Mouse (Mus musculus) heart, postnatal 0 days (tissue): ENCODE measurements around the gene Sub1. TPM values are rescaled to one million over a fixed set of nuclear protein-coding genes. Genes with fewer than 3 reads are reported as not detected.

Experiments used
- ATAC-seq: fragments of 200-750 bp; cut with Nextera tagmentation; 2 replicates; pipeline ENCODE4 v1.8.0; 2017; ENCODE audit warnings: low read depth, moderate number of reproducible peaks, moderate library complexity; ENCODE audit not compliant: insufficient read depth
- DNase-seq: peaks from one replicate; pipeline ENCODE4 v3.0.0-alpha.2; 2016; ENCODE audit warnings: low spot score
- H3K27ac ChIP-seq: fragments of 300-500 bp; sonication (generic); 2 replicates; pipeline ENCODE4 v1.5.1; 2014; ENCODE audit warnings: low read depth, mild to moderate bottlenecking
- H3K27me3 ChIP-seq: fragments of 300-500 bp; sonication (generic); 2 replicates; pipeline ENCODE4 v1.6.1; 2014; ENCODE audit warnings: low read length, mixed read lengths; ENCODE audit not compliant: control insufficient read depth, insufficient read depth
- H3K36me3 ChIP-seq: fragments of 300-500 bp; sonication (generic); replicated peaks from 2 replicates; pipeline ENCODE4 v1.6.1; 2014; ENCODE audit warnings: low read length, mixed read lengths; ENCODE audit not compliant: control insufficient read depth, insufficient read depth
- H3K4me1 ChIP-seq: fragments of 300-500 bp; sonication (generic); 2 replicates; pipeline ENCODE4 v1.6.1; 2014; ENCODE audit warnings: antibody characterized with exemption; ENCODE audit not compliant: control insufficient read depth, insufficient read depth
- H3K4me2 ChIP-seq: fragments of 300-500 bp; sonication (generic); 2 replicates; pipeline ENCODE4 v1.6.1; 2014; ENCODE audit warnings: low read depth, mild to moderate bottlenecking, low read length, moderate library complexity
- H3K4me3 ChIP-seq: fragments of 300-500 bp; sonication (generic); 2 replicates; pipeline ENCODE4 v1.5.1; 2014; ENCODE audit warnings: low read depth, low read length
- H3K9ac ChIP-seq: fragments of 300-500 bp; sonication (generic); replicated peaks from 2 replicates; pipeline ENCODE4 v1.6.1; 2014; ENCODE audit warnings: low read depth, low read length, mixed read lengths
- H3K9me3 ChIP-seq: fragments of 300-500 bp; sonication (generic); replicated peaks from 2 replicates; pipeline ENCODE4 v1.6.1; 2016; ENCODE audit warnings: low read length; ENCODE audit not compliant: control insufficient read depth
- CTCF ChIP-seq: IDR thresholded peaks from 2 replicates; pipeline ENCODE4 v1.5.1; 2016; ENCODE audit warnings: antibody characterized with exemption, control low read depth, low read depth
- EP300 ChIP-seq: IDR thresholded peaks from 2 replicates; pipeline ENCODE4 v1.6.1; 2016; ENCODE audit warnings: antibody characterized with exemption, low read depth
- WGBS: fragments of 180-500 bp; shearing (Covaris S2); extraction: QIAGEN DNeasy Blood & Tissue Kit; methylation state at CpG from one replicate; pipeline ENCODE4 v1.1.7; 2014; 5-methylcytosine and 5-hydroxymethylcytosine counted together
- polyA plus RNA-seq: library from polyadenylated mRNA; unstranded; fragments of >200 nt; fragmentation: Nextera tagmentation; extraction: Ambion mirVana; gene quantifications from 2 replicates; pipeline ENCODE4 v1.2.1, GENCODE M21; 2015
- total RNA-seq: library from RNA; depleted of rRNA; stranded (reverse); fragments of >200 nt; gene quantifications from 2 replicates; pipeline ENCODE4 v1.2.3, GENCODE M21; 2014; ENCODE audit warnings: low replicate concordance; rRNA removed

Gene Sub1
- total RNA-seq = 46.1 and 77.8 TPM in 2 replicates
- 483 and 491 TPM in 2 replicates for polyA plus RNA-seq

GRCm38 (mm10) chr15:11996883-11997282, at the start of gene Sub1:
Gene Sub1, minus strand, starts transcription at chr15:11996983.
- peaks cover 7% of the 10 kb centered on the region; the same call in 1 of the 2 replicates for H3K4me1 ChIP-seq
- peak within 1 kb of the TSS; percentile 97 for H3K9ac ChIP-seq
- whole genome bisulfite sequencing = 87% methylated on average over 7 of the region's 7 CpGs
- no peaks in the 10 kb centered on the region for H3K27me3 ChIP-seq
- H3K36me3 ChIP-seq = peaks cover 13% of the 10 kb centered on the region
- H3K4me2 ChIP-seq = peak within 1 kb of the TSS; percentile 68; the same call in 1 of the 2 replicates
- peak within 1 kb of the TSS; percentile 91 for H3K4me3 ChIP-seq
- peak within 1 kb of the TSS; percentile 86 for H3K27ac ChIP-seq
- TF ChIP-seq EP300 = no peak
- no peak for TF ChIP-seq CTCF
- DNase-seq (no peak), ATAC-seq (no peak)
- H3K9me3 ChIP-seq = no peaks in the 10 kb centered on the region

- Histone ChIP-seq H3K9me3 (no peaks in the 10 kb centered on the region), H3K4me3 (no peak overlapping the region), H3K27me3 (no peaks in the 10 kb centered on the region), H3K27ac (no peak overlapping the region), H3K36me3 (no peaks in the 10 kb centered on the region), H3K4me1 (0 out of 2 replicates have a peak, but pooled peaks cover 7% of the 10 kb centered on the region), H3K9ac (no peak overlapping the region), H3K4me2 (no peak overlapping the region)
- no peak for ATAC-seq
- peak; percentile 18 for DNase-seq
- 6% methylated on average over 5 of the region's 5 CpGs for WGBS
- TF ChIP-seq CTCF (no peak), EP300 (no peak)
Observed at GRCm38 (mm10) chr15:12040407-12040710, 43.6 kb upstream of the Sub1 start.

- DNase-seq = no peak
- no peak overlapping the region for H3K4me3 ChIP-seq
- H3K27ac ChIP-seq = no peak overlapping the region
- no peak overlapping the region for H3K9ac ChIP-seq
- H3K4me2 ChIP-seq = no peak overlapping the region
- H3K27me3 ChIP-seq = no peaks in the 10 kb centered on the region
- 61% methylated on average over 15 of the region's 15 CpGs for WGBS
- H3K4me1 ChIP-seq = 0 out of 2 replicates have a peak, but pooled peaks cover 7% of the 10 kb centered on the region
- H3K36me3 ChIP-seq = no peaks in the 10 kb centered on the region
- H3K9me3 ChIP-seq = no peaks in the 10 kb centered on the region
- TF ChIP-seq CTCF (no peak), EP300 (no peak)
- ATAC-seq = no peak
Observed at GRCm38 (mm10) chr15:12039671-12040406, 43.1 kb upstream of the Sub1 start.

DNA sequence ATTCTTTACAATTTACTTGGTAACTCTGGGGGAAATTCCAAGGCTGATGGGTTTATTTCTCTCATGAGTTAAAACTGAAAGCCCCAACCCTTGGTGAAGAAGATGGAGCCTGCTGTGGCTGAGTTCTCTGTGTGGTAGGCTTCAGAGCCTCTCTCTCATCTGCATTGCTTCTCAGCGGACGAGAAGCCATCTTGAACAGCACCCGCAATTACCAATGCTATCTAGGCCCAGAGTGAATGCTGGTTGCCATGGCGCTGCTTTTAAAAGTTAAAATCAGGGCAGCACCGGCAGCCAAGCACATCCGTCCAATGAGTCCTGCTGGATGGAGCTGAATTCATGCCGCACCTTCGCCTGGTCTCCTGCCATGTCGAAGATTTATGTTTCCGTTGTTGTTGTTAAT, 42.5 kb upstream of the Sub1 start:
- H3K36me3 ChIP-seq = no peaks in the 10 kb centered on the region
- no peak overlapping the region for H3K4me3 ChIP-seq
- H3K27ac ChIP-seq = no peak overlapping the region
- 82% methylated on average over 10 of the region's 10 CpGs for WGBS
- no peaks in the 10 kb centered on the region for H3K9me3 ChIP-seq
- ATAC-seq = no peak
- H3K9ac ChIP-seq = no peak overlapping the region
- no peak for DNase-seq
- H3K27me3 ChIP-seq = no peaks in the 10 kb centered on the region
- no peak overlapping the region for H3K4me2 ChIP-seq
- H3K4me1 ChIP-seq = 0 out of 2 replicates have a peak, but pooled peaks cover 7% of the 10 kb centered on the region
- TF ChIP-seq CTCF = no peak
- no peak for TF ChIP-seq EP300

DNA sequence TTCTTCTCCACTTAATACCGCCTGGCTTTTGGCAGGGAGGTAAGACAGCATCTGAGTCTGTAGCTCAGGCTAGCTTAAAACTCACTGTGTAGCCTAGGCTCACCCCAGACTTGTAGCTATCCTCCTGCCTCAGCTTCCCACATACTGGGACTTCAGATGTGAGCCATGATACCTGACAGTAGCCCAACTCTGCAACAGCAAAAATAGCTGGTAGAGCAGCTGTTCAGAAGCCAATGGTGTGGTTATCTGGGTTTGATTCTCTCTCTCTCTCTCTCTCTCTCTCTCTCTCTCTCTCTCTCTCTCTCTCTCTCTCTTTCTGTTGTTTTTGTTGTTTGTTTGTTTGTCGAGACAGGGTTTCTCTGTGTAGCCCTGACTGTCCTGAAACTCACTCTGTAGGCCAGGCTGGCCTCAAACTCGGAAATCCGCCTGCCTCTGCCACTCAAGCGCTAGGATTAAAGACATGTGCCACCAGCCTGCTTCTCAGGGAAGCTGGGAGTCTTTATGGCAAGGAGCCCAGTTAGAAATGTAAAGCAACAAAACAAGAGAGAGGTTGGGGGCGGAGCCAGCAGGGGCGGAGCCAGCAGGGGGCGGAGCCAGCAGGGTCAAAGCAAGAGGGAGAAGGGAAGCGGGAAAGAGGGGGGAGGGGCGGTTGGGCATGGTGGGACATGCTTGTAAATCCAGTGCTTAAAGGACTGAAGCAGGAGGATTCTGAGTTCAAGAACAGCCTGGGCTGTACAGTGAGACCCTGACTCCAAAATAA, 41.3 kb upstream of the Sub1 start:
- WGBS = 78% methylated on average over 10 of the region's 10 CpGs
- Histone ChIP-seq H3K27me3 (no peaks in the 10 kb centered on the region), H3K4me2 (no peak overlapping the region), H3K9me3 (no peaks in the 10 kb centered on the region), H3K4me3 (no peak overlapping the region), H3K9ac (no peak overlapping the region), H3K36me3 (no peaks in the 10 kb centered on the region), H3K4me1 (0 out of 2 replicates have a peak, but pooled peaks cover 7% of the 10 kb centered on the region), H3K27ac (no peak overlapping the region)
- DNase-seq (no peak), ATAC-seq (no peak)
- TF ChIP-seq CTCF (no peak), EP300 (no peak)
